Mouse (Mus musculus): Measurements from ENCODE around the gene Trib3. TPM values are rescaled to one million over a fixed set of nuclear protein-coding genes. Genes with fewer than 3 reads are reported as not detected.

Trib3 gene
- total RNA-seq, 1 experiment, result 18.5 TPM

- Histone ChIP-seq H3K4me1 (ENCODE audit: control insufficient read depth in 2 of 2, insufficient read depth in 2 of 2, low read length in 2 of 2, poor library complexity in 1 of 2) (peaks cover 2 to 22% of the 10 kb centered on the region in 2 experiments; a peak in 3 of 4 replicates), H3K27ac (ENCODE audit: insufficient read depth, low read depth, low read length, poor library complexity, severe bottlenecking) (no peak overlapping the region), H3K9ac (ENCODE audit: insufficient read depth, low read depth, low read length, poor library complexity, severe bottlenecking) (no peak overlapping the region), H3K9me3 (ENCODE audit: control insufficient read depth, insufficient read depth, low read depth, low read length) (no peaks in the 10 kb centered on the region), H3K36me3 (ENCODE audit: control insufficient read depth, insufficient read depth, low read length, poor library complexity, severe bottlenecking) (no peaks in the 10 kb centered on the region), H3K4me3 (ENCODE audit: insufficient read depth in 1 of 2, low read depth in 1 of 2, low read length in 2 of 2, poor library complexity in 1 of 2, severe bottlenecking in 1 of 2) (no peak overlapping the region)
- no peak for TF ChIP-seq MAFK (IDR thresholded peaks at IDR 0.05; ENCODE audit: insufficient read depth, low read depth, low read length)
- TF ChIP-seq CHD2 (IDR thresholded peaks at IDR 0.05; ENCODE audit: low read depth, low read length), result no peak
- TF ChIP-seq ZNF384 (IDR thresholded peaks at IDR 0.05; ENCODE audit: low read depth, low read length), result no peak
- no peak for TF ChIP-seq HCFC1 (IDR thresholded peaks at IDR 0.05; ENCODE audit: borderline replicate concordance, insufficient read depth, low read length)
- TF ChIP-seq ZC3H11A (IDR thresholded peaks at IDR 0.05; ENCODE audit: borderline replicate concordance, low read depth, low read length), result no peak
- in situ Hi-C loops (cut with MboI; ENCODE audit: low sequenced_read_pairs in 2 of 2, unreplicated experiment in 2 of 2), result no loop called here
- DNase-seq (ENCODE audit: low read depth, low spot score), result no peak
Observed at GRCm38 (mm10) chr2:152372104-152372503, 28.3 kb upstream of the Trib3 start.

DNA sequence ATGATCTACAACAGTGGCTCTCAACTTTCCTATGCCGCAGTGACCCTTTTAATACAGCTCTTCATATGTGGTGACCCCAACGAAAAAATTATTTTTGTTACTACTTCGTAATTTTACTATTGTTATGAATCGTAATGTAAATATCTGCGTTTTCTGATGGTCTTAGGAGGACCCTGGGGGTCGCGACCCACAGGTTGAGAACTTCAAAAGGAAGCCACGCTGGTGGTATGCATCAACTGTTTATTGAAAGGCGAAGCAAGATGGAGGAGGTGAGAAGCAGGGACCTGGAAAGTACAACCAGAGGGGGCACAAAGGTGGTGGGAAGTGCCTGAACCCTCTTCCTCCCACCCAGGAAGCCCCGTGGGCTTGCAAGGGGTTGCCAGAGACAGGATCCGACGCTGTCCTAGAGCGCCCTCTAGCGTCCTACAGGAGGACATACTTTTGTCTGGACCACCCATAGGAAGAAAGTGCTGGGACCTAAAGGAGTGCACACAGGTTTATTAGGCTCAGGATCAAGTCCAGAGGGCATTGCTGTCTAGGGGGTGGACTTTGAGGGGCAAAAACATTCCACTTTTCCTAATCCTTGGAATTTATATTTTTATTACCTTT is 24.8 kb upstream of the Trib3 start:
- Histone ChIP-seq H3K36me3 (ENCODE audit: control insufficient read depth, insufficient read depth, low read length, poor library complexity, severe bottlenecking) (no peaks in the 10 kb centered on the region), H3K9ac (ENCODE audit: insufficient read depth, low read depth, low read length, poor library complexity, severe bottlenecking) (no peak overlapping the region), H3K4me3 (ENCODE audit: insufficient read depth in 1 of 2, low read depth in 1 of 2, low read length in 2 of 2, poor library complexity in 1 of 2, severe bottlenecking in 1 of 2) (no peak overlapping the region), H3K4me1 (ENCODE audit: control insufficient read depth in 2 of 2, insufficient read depth in 2 of 2, low read length in 2 of 2, poor library complexity in 1 of 2) (peaks cover 2 to 6% of the 10 kb centered on the region in 2 experiments; a peak in 2 of 4 replicates), H3K27ac (ENCODE audit: insufficient read depth, low read depth, low read length, poor library complexity, severe bottlenecking) (no peak overlapping the region), H3K9me3 (ENCODE audit: control insufficient read depth, insufficient read depth, low read depth, low read length) (no peaks in the 10 kb centered on the region)
- peak; percentile 83 for DNase-seq (ENCODE audit: low read depth, low spot score)
- TF ChIP-seq HCFC1 (IDR thresholded peaks at IDR 0.05; ENCODE audit: borderline replicate concordance, insufficient read depth, low read length) (no peak), ZNF384 (IDR thresholded peaks at IDR 0.05; ENCODE audit: low read depth, low read length) (no peak), ZC3H11A (IDR thresholded peaks at IDR 0.05; ENCODE audit: borderline replicate concordance, low read depth, low read length) (peak; percentile 62; the same call in 1 of the 2 replicates), MAFK (IDR thresholded peaks at IDR 0.05; ENCODE audit: insufficient read depth, low read depth, low read length) (no peak), CHD2 (IDR thresholded peaks at IDR 0.05; ENCODE audit: low read depth, low read length) (peak; percentile 96)
- in situ Hi-C loops (cut with MboI; ENCODE audit: low sequenced_read_pairs in 2 of 2, unreplicated experiment in 2 of 2), result loop anchor here in 1 of 2 experiments (10.0 kb wide), 1 partner anchor 344 kb away; no protein-coding TSS in a partner anchor

GRCm38 (mm10) chr2:152367917-152368316 is 24.1 kb upstream of the Trib3 start:
- in situ Hi-C loops (cut with MboI; ENCODE audit: low sequenced_read_pairs in 2 of 2, unreplicated experiment in 2 of 2), result loop anchor here in 1 of 2 experiments (10.0 kb wide), 1 partner anchor 343 kb away; no protein-coding TSS in a partner anchor
- H3K9ac ChIP-seq (ENCODE audit: insufficient read depth, low read depth, low read length, poor library complexity, severe bottlenecking), result no peak overlapping the region

DNA sequence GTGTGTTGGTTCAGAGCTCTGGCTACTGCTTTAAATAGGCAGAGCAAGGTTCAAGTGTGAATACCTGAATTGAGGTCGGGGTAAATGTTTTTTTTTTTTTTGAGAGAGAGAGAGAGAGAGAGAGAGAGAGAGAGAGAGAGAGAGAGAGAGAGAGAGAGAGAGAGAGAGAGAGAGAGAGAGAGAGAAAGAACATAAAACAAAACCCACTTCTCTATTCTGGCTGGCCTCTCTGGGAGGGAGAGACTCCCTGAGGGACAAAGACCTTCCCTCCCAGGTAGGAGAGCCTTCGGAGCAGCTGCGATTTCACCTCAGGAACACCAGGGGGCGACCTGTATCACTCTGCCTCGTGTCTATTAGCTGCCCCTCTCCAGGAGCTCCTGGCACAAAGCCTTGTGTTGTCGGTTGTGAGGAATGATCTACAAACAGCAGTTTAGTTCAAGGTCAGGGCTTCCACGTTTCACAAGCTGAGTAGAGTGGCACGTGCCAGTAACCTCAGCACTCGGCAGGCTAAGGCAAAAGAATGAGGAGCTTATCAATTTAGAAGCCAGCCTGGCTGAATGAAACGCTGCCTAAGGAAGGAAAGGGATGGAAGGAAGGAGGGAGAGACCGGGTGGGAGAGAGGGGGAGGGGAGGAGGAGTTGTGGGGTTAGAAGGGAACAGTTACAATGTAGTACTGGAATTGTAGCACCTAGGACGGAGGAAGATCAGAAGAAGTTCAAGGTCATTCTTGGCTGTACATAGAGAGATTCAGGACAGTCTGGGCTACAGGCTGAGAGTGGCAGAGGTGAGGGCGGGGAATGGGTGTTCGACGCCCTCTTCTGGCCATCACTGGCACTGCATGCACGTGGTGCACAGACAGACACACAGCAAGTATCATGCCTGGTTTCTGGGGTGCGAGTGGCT is 19.7 kb upstream of the Trib3 start:
- DNase-seq (ENCODE audit: low read depth, low spot score), result peak; percentile 89
- Histone ChIP-seq H3K36me3 (ENCODE audit: control insufficient read depth, insufficient read depth, low read length, poor library complexity, severe bottlenecking) (no peaks in the 10 kb centered on the region), H3K9ac (ENCODE audit: insufficient read depth, low read depth, low read length, poor library complexity, severe bottlenecking) (peak overlapping the region; percentile 45; the same call in 1 of the 2 replicates), H3K4me3 (ENCODE audit: insufficient read depth in 1 of 2, low read depth in 1 of 2, low read length in 2 of 2, poor library complexity in 1 of 2, severe bottlenecking in 1 of 2) (peak overlapping the region; percentile 1 to 55; a peak in 3 of 4 replicates), H3K9me3 (ENCODE audit: control insufficient read depth, insufficient read depth, low read depth, low read length) (no peaks in the 10 kb centered on the region), H3K27ac (ENCODE audit: insufficient read depth, low read depth, low read length, poor library complexity, severe bottlenecking) (peak overlapping the region; percentile 32), H3K4me1 (ENCODE audit: control insufficient read depth in 2 of 2, insufficient read depth in 2 of 2, low read length in 2 of 2, poor library complexity in 1 of 2) (peaks cover 2 to 13% of the 10 kb centered on the region in 2 experiments; a peak in 2 of 4 replicates)
- TF ChIP-seq MAFK (IDR thresholded peaks at IDR 0.05; ENCODE audit: insufficient read depth, low read depth, low read length) (no peak), ZC3H11A (IDR thresholded peaks at IDR 0.05; ENCODE audit: borderline replicate concordance, low read depth, low read length) (peak; percentile 10; the same call in 1 of the 2 replicates)
- in situ Hi-C loops (cut with MboI; ENCODE audit: low sequenced_read_pairs in 2 of 2, unreplicated experiment in 2 of 2), result loop anchor here in 1 of 2 experiments (10.0 kb wide), 1 partner anchor 339 kb away; no protein-coding TSS in a partner anchor

More at GRCm38 (mm10) chr2:152367917-152368316, 24.1 kb upstream of the Trib3 start:
- no peaks in the 10 kb centered on the region for H3K36me3 ChIP-seq (ENCODE audit: control insufficient read depth, insufficient read depth, low read length, poor library complexity, severe bottlenecking)
- DNase-seq (ENCODE audit: low read depth, low spot score), result no peak
- no peak for TF ChIP-seq MAFK (IDR thresholded peaks at IDR 0.05; ENCODE audit: insufficient read depth, low read depth, low read length)
- TF ChIP-seq CHD2 (IDR thresholded peaks at IDR 0.05; ENCODE audit: low read depth, low read length), result no peak
- TF ChIP-seq ZC3H11A (IDR thresholded peaks at IDR 0.05; ENCODE audit: borderline replicate concordance, low read depth, low read length), result no peak
- TF ChIP-seq ZNF384 (IDR thresholded peaks at IDR 0.05; ENCODE audit: low read depth, low read length), result no peak
- peaks cover 2 to 7% of the 10 kb centered on the region in 2 experiments; a peak in 2 of 4 replicates for H3K4me1 ChIP-seq (ENCODE audit: control insufficient read depth in 2 of 2, insufficient read depth in 2 of 2, low read length in 2 of 2, poor library complexity in 1 of 2)
- no peaks in the 10 kb centered on the region for H3K9me3 ChIP-seq (ENCODE audit: control insufficient read depth, insufficient read depth, low read depth, low read length)
- H3K27ac ChIP-seq (ENCODE audit: insufficient read depth, low read depth, low read length, poor library complexity, severe bottlenecking), result no peak overlapping the region
- H3K4me3 ChIP-seq (ENCODE audit: insufficient read depth in 1 of 2, low read depth in 1 of 2, low read length in 2 of 2, poor library complexity in 1 of 2, severe bottlenecking in 1 of 2), result no peak overlapping the region

All from ES-E14 (cell line).